Mouse (Mus musculus): ENCODE results near the gene Il27ra. TPM values are rescaled to one million over a fixed set of nuclear protein-coding genes. Genes with fewer than 3 reads are reported as not detected.

Il27ra gene
- polyA plus RNA-seq (2016; fragmentation: Nextera tagmentation; extraction: Ambion mirVana) = 0.16 and 0.29 TPM in 2 replicates

GRCm38 (mm10) chr8:84042066-84042947, at the start of gene Il27ra:
Gene Il27ra, minus strand, starts transcription at chr8:84042589.
- H3K4me3 ChIP-seq = peak within 1 kb of the TSS; percentile 56
- peak; percentile 75 for DNase-seq (ENCODE audit: low spot score)
- peaks cover 26% of the 10 kb centered on the region for H3K4me1 ChIP-seq
- peaks cover 93% of the 10 kb centered on the region for H3K27me3 ChIP-seq (replicated peaks; ENCODE audit: low read depth, poor library complexity, severe bottlenecking)
- no peaks in the 10 kb centered on the region for H3K36me3 ChIP-seq (replicated peaks)
- WGBS = 4% methylated on average over 40 of the region's 40 CpGs
- no peaks in the 10 kb centered on the region for H3K9me3 ChIP-seq
- no peak within 1 kb of the TSS for H3K27ac ChIP-seq (replicated peaks)

- Histone ChIP-seq H3K9me3 (no peaks in the 10 kb centered on the region), H3K27me3 (replicated peaks; ENCODE audit: low read depth, poor library complexity, severe bottlenecking) (no peaks in the 10 kb centered on the region), H3K4me3 (no peak overlapping the region), H3K36me3 (replicated peaks) (peaks cover 99% of the 10 kb centered on the region), H3K27ac (replicated peaks) (no peak overlapping the region), H3K4me1 (no peaks in the 10 kb centered on the region)
- no peak for DNase-seq (ENCODE audit: low spot score)
- 93% methylated on average over 8 of the region's 8 CpGs for WGBS
Measured at GRCm38 (mm10) chr8:84090585-84090984, 48.2 kb upstream of the Il27ra start.

- WGBS = 81% methylated on average over 9 of the region's 9 CpGs
- no peak overlapping the region for H3K27ac ChIP-seq (replicated peaks)
- DNase-seq (ENCODE audit: low spot score) = no peak
- no peak overlapping the region for H3K4me3 ChIP-seq
- H3K9me3 ChIP-seq = no peaks in the 10 kb centered on the region
- H3K4me1 ChIP-seq = peaks cover 6% of the 10 kb centered on the region
- no peaks in the 10 kb centered on the region for H3K27me3 ChIP-seq (replicated peaks; ENCODE audit: low read depth, poor library complexity, severe bottlenecking)
- peaks cover 98% of the 10 kb centered on the region for H3K36me3 ChIP-seq (replicated peaks)
Measured at GRCm38 (mm10) chr8:84089277-84089676, 46.9 kb upstream of the Il27ra start.

- Histone ChIP-seq H3K4me3 (no peak overlapping the region), H3K27ac (replicated peaks) (no peak overlapping the region), H3K4me1 (peaks cover 18% of the 10 kb centered on the region), H3K9me3 (no peaks in the 10 kb centered on the region), H3K27me3 (replicated peaks; ENCODE audit: low read depth, poor library complexity, severe bottlenecking) (no peaks in the 10 kb centered on the region), H3K36me3 (replicated peaks) (peaks cover 98% of the 10 kb centered on the region)
- 94% methylated on average over 14 of the region's 14 CpGs for WGBS
- no peak for DNase-seq (ENCODE audit: low spot score)
Measured at GRCm38 (mm10) chr8:84087821-84088220, 45.4 kb upstream of the Il27ra start.

- H3K4me1 ChIP-seq = peaks cover 18% of the 10 kb centered on the region
- DNase-seq (ENCODE audit: low spot score) = no peak
- H3K27me3 ChIP-seq (replicated peaks; ENCODE audit: low read depth, poor library complexity, severe bottlenecking) = no peaks in the 10 kb centered on the region
- peaks cover 98% of the 10 kb centered on the region for H3K36me3 ChIP-seq (replicated peaks)
- WGBS = 89% methylated on average over 7 of the region's 7 CpGs
- no peaks in the 10 kb centered on the region for H3K9me3 ChIP-seq
- H3K4me3 ChIP-seq = no peak overlapping the region
- H3K27ac ChIP-seq (replicated peaks) = no peak overlapping the region
Measured at GRCm38 (mm10) chr8:84087156-84087555, 44.8 kb upstream of the Il27ra start.

- Histone ChIP-seq H3K4me3 (peak overlapping the region; percentile 27; the same call in 1 of the 2 replicates), H3K9me3 (no peaks in the 10 kb centered on the region), H3K27ac (replicated peaks) (no peak overlapping the region; the same call in 1 of the 2 replicates), H3K36me3 (replicated peaks) (peaks cover 98% of the 10 kb centered on the region), H3K4me1 (peaks cover 18% of the 10 kb centered on the region), H3K27me3 (replicated peaks; ENCODE audit: low read depth, poor library complexity, severe bottlenecking) (no peaks in the 10 kb centered on the region)
- WGBS = 39% methylated on average over 42 of the region's 42 CpGs
- DNase-seq (ENCODE audit: low spot score) = peak; percentile 28
Measured at GRCm38 (mm10) chr8:84084341-84085115, 42.1 kb upstream of the Il27ra start.

- WGBS = 23% methylated on average over 8 of the region's 8 CpGs
- Histone ChIP-seq H3K27me3 (replicated peaks; ENCODE audit: low read depth, poor library complexity, severe bottlenecking) (no peaks in the 10 kb centered on the region), H3K4me1 (peaks cover 18% of the 10 kb centered on the region), H3K4me3 (no peak overlapping the region), H3K27ac (replicated peaks) (0 out of 2 replicates have a peak overlapping the region, but pooled peaks have one; percentile 12), H3K9me3 (no peaks in the 10 kb centered on the region), H3K36me3 (replicated peaks) (peaks cover 98% of the 10 kb centered on the region)
- peak; percentile 57 for DNase-seq (ENCODE audit: low spot score)
Measured at GRCm38 (mm10) chr8:84083829-84084241, 41.4 kb upstream of the Il27ra start.

- Histone ChIP-seq H3K9me3 (no peaks in the 10 kb centered on the region), H3K4me1 (peaks cover 40% of the 10 kb centered on the region), H3K27ac (replicated peaks) (no peak overlapping the region), H3K27me3 (replicated peaks; ENCODE audit: low read depth, poor library complexity, severe bottlenecking) (no peaks in the 10 kb centered on the region), H3K4me3 (no peak overlapping the region), H3K36me3 (replicated peaks) (peaks cover 95% of the 10 kb centered on the region)
- 91% methylated on average over 5 of the region's 5 CpGs for WGBS
- no peak for DNase-seq (ENCODE audit: low spot score)
Measured at GRCm38 (mm10) chr8:84079206-84079605, 36.8 kb upstream of the Il27ra start.

- no peak for DNase-seq (ENCODE audit: low spot score)
- WGBS = 57% methylated on average over 3 of the region's 3 CpGs
- Histone ChIP-seq H3K4me1 (peaks cover 50% of the 10 kb centered on the region), H3K27ac (replicated peaks) (0 out of 2 replicates have a peak overlapping the region, but pooled peaks have one; percentile 4), H3K9me3 (no peaks in the 10 kb centered on the region), H3K36me3 (replicated peaks) (peaks cover 78% of the 10 kb centered on the region), H3K4me3 (peak overlapping the region; percentile 2; the same call in 1 of the 2 replicates), H3K27me3 (replicated peaks; ENCODE audit: low read depth, poor library complexity, severe bottlenecking) (no peaks in the 10 kb centered on the region)
Measured at GRCm38 (mm10) chr8:84076849-84077248, 34.5 kb upstream of the Il27ra start.

- DNase-seq (ENCODE audit: low spot score) = no peak
- Histone ChIP-seq H3K4me1 (peaks cover 52% of the 10 kb centered on the region), H3K9me3 (no peaks in the 10 kb centered on the region), H3K27me3 (replicated peaks; ENCODE audit: low read depth, poor library complexity, severe bottlenecking) (no peaks in the 10 kb centered on the region), H3K27ac (replicated peaks) (0 out of 2 replicates have a peak overlapping the region, but pooled peaks have one; percentile 4), H3K36me3 (replicated peaks) (peaks cover 75% of the 10 kb centered on the region), H3K4me3 (peak overlapping the region; percentile 2; the same call in 1 of the 2 replicates)
- WGBS = 87% methylated on average over 1 of the region's 1 CpGs
Measured at GRCm38 (mm10) chr8:84076412-84076811, 34.0 kb upstream of the Il27ra start.

- DNase-seq (ENCODE audit: low spot score) = no peak
- 0 out of 2 replicates have a peak overlapping the region, but pooled peaks have one; percentile 36 for H3K27ac ChIP-seq (replicated peaks)
- whole genome bisulfite sequencing = 69% methylated on average over 10 of the region's 10 CpGs
Measured at GRCm38 (mm10) chr8:84073230-84073976, 31.0 kb upstream of the Il27ra start.

GRCm38 (mm10) chr8:84072321-84072720, 29.9 kb upstream of the Il27ra start:
- H3K4me3 ChIP-seq = no peak overlapping the region

More at GRCm38 (mm10) chr8:84073230-84073976, 31.0 kb upstream of the Il27ra start:
- Histone ChIP-seq H3K4me3 (no peak overlapping the region), H3K9me3 (no peaks in the 10 kb centered on the region), H3K4me1 (peaks cover 72% of the 10 kb centered on the region), H3K36me3 (replicated peaks) (peaks cover 45% of the 10 kb centered on the region), H3K27me3 (replicated peaks; ENCODE audit: low read depth, poor library complexity, severe bottlenecking) (no peaks in the 10 kb centered on the region)

More at GRCm38 (mm10) chr8:84072321-84072720, 29.9 kb upstream of the Il27ra start:
- H3K27ac ChIP-seq (replicated peaks) = no peak overlapping the region
- H3K36me3 ChIP-seq (replicated peaks) = peaks cover 37% of the 10 kb centered on the region
- no peaks in the 10 kb centered on the region for H3K9me3 ChIP-seq
- peaks cover 80% of the 10 kb centered on the region for H3K4me1 ChIP-seq
- WGBS = 89% methylated on average over 10 of the region's 10 CpGs
- no peaks in the 10 kb centered on the region for H3K27me3 ChIP-seq (replicated peaks; ENCODE audit: low read depth, poor library complexity, severe bottlenecking)
- DNase-seq (ENCODE audit: low spot score) = no peak
